Mouse (Mus musculus) liver, embryonic 15.5 days (tissue): ENCODE measurements around the gene Exoc3l4. TPM values are rescaled to one million over a fixed set of nuclear protein-coding genes. Genes with fewer than 3 reads are reported as not detected.

Experiments used
- ATAC-seq: fragments of 200-750 bp; cut with Nextera tagmentation; 2 replicates; pipeline ENCODE4 v1.8.0; 2017; ENCODE audit warnings: moderate number of reproducible peaks, mild to moderate bottlenecking, moderate library complexity; ENCODE audit not compliant: insufficient read depth
- H3K27ac ChIP-seq: fragments of 300-500 bp; sonication (generic); replicated peaks from 2 replicates; pipeline ENCODE4 v1.5.1; 2015; ENCODE audit warnings: mild to moderate bottlenecking, inconsistent platforms
- H3K27me3 ChIP-seq: fragments of 300-500 bp; sonication (generic); 2 replicates; pipeline ENCODE4 v1.6.1; 2015; ENCODE audit warnings: mild to moderate bottlenecking, inconsistent platforms
- H3K36me3 ChIP-seq: fragments of 300-500 bp; sonication (generic); replicated peaks from 2 replicates; pipeline ENCODE4 v1.6.1; 2015; ENCODE audit warnings: moderate library complexity, mild to moderate bottlenecking, inconsistent platforms
- H3K4me1 ChIP-seq: fragments of 300-500 bp; sonication (generic); replicated peaks from 2 replicates; pipeline ENCODE4 v1.6.1; 2015; ENCODE audit warnings: inconsistent platforms
- H3K4me2 ChIP-seq: fragments of 300-500 bp; sonication (generic); 2 replicates; pipeline ENCODE4 v1.6.1; 2015; ENCODE audit warnings: moderate library complexity, mild to moderate bottlenecking, inconsistent platforms
- H3K4me3 ChIP-seq: fragments of 300-500 bp; sonication (generic); replicated peaks from 2 replicates; pipeline ENCODE4 v1.5.1; 2015; ENCODE audit warnings: mild to moderate bottlenecking, inconsistent platforms
- H3K9ac ChIP-seq: fragments of 300-500 bp; sonication (generic); 2 replicates; pipeline ENCODE4 v1.6.1; 2015; ENCODE audit warnings: moderate library complexity, mild to moderate bottlenecking, inconsistent platforms
- H3K9me3 ChIP-seq: fragments of 300-500 bp; sonication (generic); replicated peaks from 2 replicates; pipeline ENCODE4 v1.6.1; 2016; ENCODE audit warnings: inconsistent platforms
- WGBS: fragments of 180-500 bp; shearing (Covaris S2); methylation state at CpG from one replicate; pipeline ENCODE4 v1.1.7; 2015; ENCODE audit warnings: mixed read lengths; ENCODE audit not compliant: insufficient replicate concordance; 5-methylcytosine and 5-hydroxymethylcytosine counted together
- polyA plus RNA-seq: library from polyadenylated mRNA; unstranded; fragments of >200 nt; fragmentation: Nextera tagmentation; extraction: Ambion mirVana; gene quantifications from 2 replicates; pipeline ENCODE4 v1.2.1, GENCODE M21; 2015

Gene Exoc3l4
- polyA plus RNA-seq, 1 experiment from 2014 or later: 23.5 TPM

GRCm38 (mm10) chr12:111427438-111428113 is 10.8 kb downstream of the Exoc3l4 start:
- no peak overlapping the region for H3K27ac ChIP-seq
- peaks cover 93% of the 10 kb centered on the region for H3K27me3 ChIP-seq
- 54% methylated on average over 12 of the region's 12 CpGs for WGBS
- no peak overlapping the region for H3K9ac ChIP-seq
- no peak overlapping the region for H3K4me3 ChIP-seq
- peaks cover 68% of the 10 kb centered on the region for H3K4me1 ChIP-seq
- no peak for ATAC-seq
- H3K36me3 ChIP-seq: 0 out of 2 replicates have a peak, but pooled peaks cover 4% of the 10 kb centered on the region
- no peak overlapping the region for H3K4me2 ChIP-seq
- H3K9me3 ChIP-seq: no peaks in the 10 kb centered on the region

DNA sequence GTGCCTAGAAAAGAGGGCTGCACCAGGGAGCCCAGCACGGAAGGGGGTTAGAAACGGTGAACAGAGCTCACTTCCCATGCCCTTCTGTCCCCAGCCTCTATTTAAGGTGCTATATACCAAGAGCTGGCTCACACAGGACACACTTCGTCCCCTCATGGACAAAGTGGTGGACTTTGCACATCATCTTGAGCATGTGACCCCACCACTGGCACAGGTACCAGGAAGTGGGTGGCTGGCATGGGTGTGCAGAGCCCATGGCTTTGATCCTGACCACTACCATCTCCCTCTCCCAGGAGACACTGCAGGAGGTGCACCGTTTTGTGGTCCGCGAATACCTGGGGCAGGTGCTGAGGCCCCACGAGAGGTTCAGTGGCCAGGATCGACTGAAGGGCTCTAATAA is 11.5 kb downstream of the Exoc3l4 start:
- H3K4me2 ChIP-seq: 0 out of 2 replicates have a peak overlapping the region, but pooled peaks have one; percentile 73
- no peak overlapping the region for H3K27ac ChIP-seq
- H3K9ac ChIP-seq: no peak overlapping the region
- H3K27me3 ChIP-seq: peaks cover 85% of the 10 kb centered on the region
- H3K4me3 ChIP-seq: no peak overlapping the region
- ATAC-seq: no peak
- WGBS: 48% methylated on average over 8 of the region's 8 CpGs
- no peaks in the 10 kb centered on the region for H3K9me3 ChIP-seq
- H3K36me3 ChIP-seq: 0 out of 2 replicates have a peak, but pooled peaks cover 4% of the 10 kb centered on the region
- peaks cover 71% of the 10 kb centered on the region for H3K4me1 ChIP-seq

DNA sequence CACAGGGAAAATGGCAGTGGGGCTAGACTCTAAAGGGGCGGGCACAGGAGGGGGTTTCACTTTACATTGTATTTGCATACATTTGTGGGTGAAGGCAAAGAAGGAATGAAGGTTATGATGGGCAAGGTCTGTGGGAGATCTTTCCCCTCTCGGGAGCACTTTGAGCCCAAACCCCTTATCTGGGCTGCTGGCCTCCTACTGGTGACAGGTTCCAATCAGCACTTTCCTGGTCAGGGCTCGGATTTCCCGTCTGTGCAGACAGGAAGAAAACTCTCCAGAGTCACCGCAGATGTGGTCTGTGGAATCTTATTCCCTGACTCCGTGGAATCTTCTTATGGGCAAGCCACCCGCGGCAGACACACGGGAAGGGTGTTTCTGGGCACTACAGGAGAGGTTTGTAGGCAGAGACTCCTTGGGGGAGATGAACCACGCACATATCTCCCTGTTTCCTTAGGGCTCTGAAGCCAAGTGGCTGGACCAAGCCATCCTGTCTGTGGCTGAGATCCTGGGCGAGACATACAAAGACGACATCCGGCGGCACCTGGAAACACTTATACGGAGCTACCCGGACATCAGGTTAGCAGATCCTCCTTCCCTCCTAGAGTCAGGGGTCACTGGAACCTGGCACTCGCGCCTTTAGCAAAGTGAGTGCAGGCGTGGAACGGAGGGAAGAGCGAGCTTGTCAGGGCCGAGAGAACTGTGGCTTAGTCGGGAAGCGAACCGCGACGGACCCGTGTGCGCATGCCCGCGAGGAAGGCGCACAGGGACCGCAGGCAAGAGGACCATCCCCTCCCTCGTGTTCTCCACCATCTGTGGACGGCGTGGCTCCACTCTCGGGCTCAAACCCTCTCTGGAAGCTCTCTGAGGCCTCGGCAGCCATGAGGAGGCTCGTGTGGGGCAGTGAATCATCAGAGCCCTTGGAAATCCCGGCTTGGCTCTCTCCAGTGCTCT is 12.4 kb downstream of the Exoc3l4 start:
- Histone ChIP-seq H3K4me1 (peaks cover 77% of the 10 kb centered on the region), H3K27me3 (peaks cover 76% of the 10 kb centered on the region)

GRCm38 (mm10) chr12:111430049-111430867 is 13.4 kb downstream of the Exoc3l4 start:
- Histone ChIP-seq H3K9me3 (no peaks in the 10 kb centered on the region), H3K4me3 (peak overlapping the region; percentile 45), H3K9ac (no peak overlapping the region), H3K36me3 (no peaks in the 10 kb centered on the region), H3K27ac (peak overlapping the region; percentile 41), H3K4me1 (peaks cover 87% of the 10 kb centered on the region), H3K4me2 (peak overlapping the region; percentile 73), H3K27me3 (peaks cover 66% of the 10 kb centered on the region)
- 19% methylated on average over 27 of the region's 27 CpGs for WGBS
- no peak for ATAC-seq

More for the DNA sequence above, 12.4 kb downstream of the Exoc3l4 start:
- Histone ChIP-seq H3K27ac (peak overlapping the region; percentile 41; the same call in 1 of the 2 replicates), H3K9ac (peak overlapping the region; percentile 30; the same call in 1 of the 2 replicates), H3K9me3 (no peaks in the 10 kb centered on the region), H3K36me3 (0 out of 2 replicates have a peak, but pooled peaks cover under 1% of the 10 kb centered on the region), H3K4me2 (peak overlapping the region; percentile 73), H3K4me3 (peak overlapping the region; percentile 45)
- WGBS: 3% methylated on average over 40 of the region's 40 CpGs
- ATAC-seq: no peak

- Histone ChIP-seq H3K9ac (no peak overlapping the region; the same call in 1 of the 2 replicates), H3K27ac (peak overlapping the region; percentile 33; the same call in 1 of the 2 replicates), H3K27me3 (peaks cover 57% of the 10 kb centered on the region), H3K4me1 (peaks cover 89% of the 10 kb centered on the region), H3K9me3 (no peaks in the 10 kb centered on the region), H3K36me3 (no peaks in the 10 kb centered on the region), H3K4me3 (no peak overlapping the region), H3K4me2 (peak overlapping the region; percentile 73; the same call in 1 of the 2 replicates)
- 50% methylated on average over 14 of the region's 14 CpGs for WGBS
- ATAC-seq: no peak
These were observed 14.3 kb downstream of the Exoc3l4 start for GRCm38 (mm10) chr12:111430868-111431817.

- no peak overlapping the region for H3K4me2 ChIP-seq
- no peaks in the 10 kb centered on the region for H3K36me3 ChIP-seq
- no peak overlapping the region for H3K4me3 ChIP-seq
- WGBS: 46% methylated on average over 4 of the region's 4 CpGs
- peaks cover 48% of the 10 kb centered on the region for H3K27me3 ChIP-seq
- H3K9me3 ChIP-seq: no peaks in the 10 kb centered on the region
- peak overlapping the region; percentile 70; the same call in 1 of the 2 replicates for H3K27ac ChIP-seq
- no peak for ATAC-seq
- no peak overlapping the region for H3K9ac ChIP-seq
- peaks cover 95% of the 10 kb centered on the region for H3K4me1 ChIP-seq
These were observed 15.3 kb downstream of the Exoc3l4 start for GRCm38 (mm10) chr12:111432097-111432496.

DNA sequence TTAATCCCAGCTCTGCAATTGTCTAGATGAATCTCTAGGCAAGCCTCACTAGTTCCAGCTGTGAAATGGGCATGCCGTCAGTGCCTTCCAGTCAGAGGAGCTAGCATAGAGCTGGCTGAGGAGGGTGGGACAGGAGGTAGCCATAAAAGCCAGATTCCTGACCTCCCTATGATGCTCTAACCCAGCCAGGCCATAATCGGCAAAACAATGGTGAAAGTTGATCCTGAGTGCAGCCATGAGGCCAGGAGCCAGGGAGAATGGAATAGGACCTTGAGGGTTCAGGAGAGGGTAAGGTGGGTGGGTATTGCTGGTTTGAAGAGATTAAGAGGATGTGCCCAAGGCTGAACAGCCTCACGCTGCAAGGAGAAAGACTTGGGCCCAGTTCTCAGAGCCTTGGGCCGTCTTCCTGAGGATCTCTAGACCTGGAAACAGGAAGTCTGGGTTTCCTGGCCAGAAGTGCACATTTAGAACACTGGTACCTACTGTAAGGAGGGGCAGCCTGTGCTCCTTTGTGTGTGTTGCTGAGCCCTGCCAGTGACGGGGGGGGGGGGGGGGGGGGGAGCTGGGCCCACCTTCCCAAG is 16.0 kb downstream of the Exoc3l4 start:
- peak overlapping the region; percentile 13; the same call in 1 of the 2 replicates for H3K4me2 ChIP-seq
- no peak for ATAC-seq

GRCm38 (mm10) chr12:111434164-111434744 is 17.4 kb downstream of the Exoc3l4 start:
- Histone ChIP-seq H3K4me3 (peak overlapping the region; percentile 6; the same call in 1 of the 2 replicates), H3K27me3 (peaks cover 26% of the 10 kb centered on the region), H3K9ac (peak overlapping the region; percentile 35), H3K36me3 (no peaks in the 10 kb centered on the region), H3K4me2 (peak overlapping the region; percentile 58), H3K4me1 (peaks cover 100% of the 10 kb centered on the region), H3K9me3 (no peaks in the 10 kb centered on the region), H3K27ac (peak overlapping the region; percentile 80)
- WGBS: 59% methylated on average over 7 of the region's 7 CpGs
- ATAC-seq: peak; percentile 12; the same call in 1 of the 2 replicates

More for the DNA sequence above, 16.0 kb downstream of the Exoc3l4 start:
- Histone ChIP-seq H3K36me3 (no peaks in the 10 kb centered on the region), H3K27me3 (peaks cover 40% of the 10 kb centered on the region), H3K4me3 (no peak overlapping the region), H3K9ac (peak overlapping the region; percentile 42; the same call in 1 of the 2 replicates), H3K9me3 (no peaks in the 10 kb centered on the region), H3K4me1 (peaks cover 100% of the 10 kb centered on the region), H3K27ac (peak overlapping the region; percentile 70)
- WGBS: 29% methylated on average over 5 of the region's 5 CpGs

- Histone ChIP-seq H3K27ac (peak overlapping the region; percentile 80), H3K4me1 (peaks cover 100% of the 10 kb centered on the region), H3K4me3 (peak overlapping the region; percentile 6; the same call in 1 of the 2 replicates), H3K36me3 (no peaks in the 10 kb centered on the region), H3K27me3 (peaks cover 20% of the 10 kb centered on the region), H3K9me3 (no peaks in the 10 kb centered on the region), H3K9ac (peak overlapping the region; percentile 35; the same call in 1 of the 2 replicates), H3K4me2 (peak overlapping the region; percentile 58)
- ATAC-seq: peak; percentile 89
- 12% methylated on average over 8 of the region's 8 CpGs for WGBS
These were observed 18.0 kb downstream of the Exoc3l4 start for GRCm38 (mm10) chr12:111434745-111435327.
